Mouse (Mus musculus): ENCODE data around the gene Zkscan2.

Gene Zkscan2

GRCm38 (mm10) chr7:123442079-123442478 lies 58.2 kb downstream of the Zkscan2 start:
- DNase-seq (ENCODE audit: low read depth, low spot score), result no peak

GRCm38 (mm10) chr7:123431206-123431605 lies 69.0 kb downstream of the Zkscan2 start:
- no peak for DNase-seq (ENCODE audit: low read depth, low spot score)

- DNase-seq (ENCODE audit: low read depth, low spot score), result no peak
These were observed 69.9 kb downstream of the Zkscan2 start for GRCm38 (mm10) chr7:123430411-123430705.

GRCm38 (mm10) chr7:123429624-123430410 lies 70.4 kb downstream of the Zkscan2 start:
- DNase-seq (ENCODE audit: low read depth, low spot score), result no peak
